Mouse (Mus musculus) stomach, embryonic 16.5 days (tissue): Measurements from ENCODE around the gene Crisp4. TPM values are rescaled to one million over a fixed set of nuclear protein-coding genes. Genes with fewer than 3 reads are reported as not detected.

Source experiments
- ATAC-seq: fragments of 200-750 bp; cut with Nextera tagmentation; 2 replicates; pipeline ENCODE4 v1.8.0; 2017; ENCODE audit warnings: moderate number of reproducible peaks, moderate TSS enrichment; ENCODE audit not compliant: insufficient read depth, low FRiP score
- H3K27ac ChIP-seq: fragments of 300-500 bp; sonication (generic); 2 replicates; pipeline ENCODE4 v1.5.1; 2014; ENCODE audit warnings: low read length
- H3K27me3 ChIP-seq: fragments of 300-500 bp; sonication (generic); 2 replicates; pipeline ENCODE4 v1.6.1; 2014; ENCODE audit warnings: low read length, control low read depth, mixed read lengths; ENCODE audit not compliant: control insufficient read depth, insufficient read depth
- H3K36me3 ChIP-seq: fragments of 300-500 bp; sonication (generic); 2 replicates; pipeline ENCODE4 v1.6.1; 2014; ENCODE audit warnings: low read length; ENCODE audit not compliant: control insufficient read depth, insufficient read depth
- H3K4me1 ChIP-seq: fragments of 300-500 bp; sonication (generic); 2 replicates; pipeline ENCODE4 v1.6.1; 2014; ENCODE audit warnings: low read length, control low read depth, mixed read lengths; ENCODE audit not compliant: control insufficient read depth, insufficient read depth
- H3K4me2 ChIP-seq: fragments of 300-500 bp; sonication (generic); 2 replicates; pipeline ENCODE4 v1.6.1; 2014; ENCODE audit warnings: low read depth, low read length, mixed read lengths
- H3K4me3 ChIP-seq: fragments of 300-500 bp; sonication (generic); replicated peaks from 2 replicates; pipeline ENCODE4 v1.5.1; 2014; ENCODE audit warnings: mild to moderate bottlenecking, low read length
- H3K9ac ChIP-seq: fragments of 300-500 bp; sonication (generic); 2 replicates; pipeline ENCODE4 v1.6.1; 2014; ENCODE audit warnings: low read length
- H3K9me3 ChIP-seq: fragments of 300-500 bp; sonication (generic); replicated peaks from 2 replicates; pipeline ENCODE4 v1.6.1; 2016; ENCODE audit warnings: low read length, control low read depth; ENCODE audit not compliant: control insufficient read depth
- WGBS: fragments of 180-500 bp; shearing (Covaris S2); extraction: QIAGEN DNeasy Blood & Tissue Kit; methylation state at CpG from one replicate; pipeline ENCODE4 v1.1.7; 2014; 5-methylcytosine and 5-hydroxymethylcytosine counted together
- polyA plus RNA-seq: library from polyadenylated mRNA; unstranded; fragments of >200 nt; fragmentation: Nextera tagmentation; extraction: Ambion mirVana; gene quantifications from 2 replicates; pipeline ENCODE4 v1.2.1, GENCODE M21; 2015

The Crisp4 gene
- polyA plus RNA-seq, result not detected in 2 replicates

GRCm38 (mm10) chr1:18145802-18146201 lies at the start of gene Crisp4:
Gene Crisp4 (minus strand): TSS chr1:18145902.
- H3K9me3 ChIP-seq, result no peaks in the 10 kb centered on the region
- no peak within 1 kb of the TSS for H3K4me2 ChIP-seq
- no peaks in the 10 kb centered on the region for H3K27me3 ChIP-seq
- H3K36me3 ChIP-seq, result no peaks in the 10 kb centered on the region
- H3K4me1 ChIP-seq, result no peaks in the 10 kb centered on the region
- H3K9ac ChIP-seq, result no peak within 1 kb of the TSS
- WGBS, result 73% methylated on average over 3 of the region's 3 CpGs
- no peak for ATAC-seq
- no peak within 1 kb of the TSS for H3K4me3 ChIP-seq
- H3K27ac ChIP-seq, result no peak within 1 kb of the TSS

- no peaks in the 10 kb centered on the region for H3K27me3 ChIP-seq
- H3K9ac ChIP-seq, result no peak overlapping the region
- H3K9me3 ChIP-seq, result no peaks in the 10 kb centered on the region
- no peak for ATAC-seq
- no peaks in the 10 kb centered on the region for H3K4me1 ChIP-seq
- H3K27ac ChIP-seq, result no peak overlapping the region
- no peak overlapping the region for H3K4me2 ChIP-seq
- H3K4me3 ChIP-seq, result no peak overlapping the region
- H3K36me3 ChIP-seq, result no peaks in the 10 kb centered on the region
- 40% methylated on average over 4 of the region's 4 CpGs for WGBS
Measured at GRCm38 (mm10) chr1:18191719-18192118, 46.0 kb upstream of the Crisp4 start.

- no peaks in the 10 kb centered on the region for H3K27me3 ChIP-seq
- no peaks in the 10 kb centered on the region for H3K9me3 ChIP-seq
- no peaks in the 10 kb centered on the region for H3K4me1 ChIP-seq
- ATAC-seq, result no peak
- no peak overlapping the region for H3K4me3 ChIP-seq
- H3K4me2 ChIP-seq, result no peak overlapping the region
- H3K36me3 ChIP-seq, result no peaks in the 10 kb centered on the region
- H3K9ac ChIP-seq, result no peak overlapping the region
- no peak overlapping the region for H3K27ac ChIP-seq
- whole genome bisulfite sequencing, result 21% methylated on average over 1 of the region's 1 CpGs
Measured at GRCm38 (mm10) chr1:18190714-18191712, 45.3 kb upstream of the Crisp4 start.

- ATAC-seq, result no peak
- Histone ChIP-seq H3K9ac (no peak overlapping the region), H3K36me3 (no peaks in the 10 kb centered on the region), H3K9me3 (no peaks in the 10 kb centered on the region), H3K4me2 (no peak overlapping the region), H3K27me3 (no peaks in the 10 kb centered on the region), H3K4me3 (no peak overlapping the region), H3K4me1 (no peaks in the 10 kb centered on the region), H3K27ac (no peak overlapping the region)
- WGBS, result 79% methylated on average over 3 of the region's 3 CpGs
Measured at GRCm38 (mm10) chr1:18181167-18181566, 35.5 kb upstream of the Crisp4 start.

- Histone ChIP-seq H3K27me3 (no peaks in the 10 kb centered on the region), H3K9me3 (no peaks in the 10 kb centered on the region), H3K4me2 (no peak overlapping the region), H3K9ac (no peak overlapping the region), H3K36me3 (no peaks in the 10 kb centered on the region), H3K4me1 (no peaks in the 10 kb centered on the region), H3K27ac (no peak overlapping the region), H3K4me3 (no peak overlapping the region)
- no peak for ATAC-seq
- whole genome bisulfite sequencing, result 65% methylated on average over 4 of the region's 4 CpGs
Measured at GRCm38 (mm10) chr1:18170573-18170972, 24.9 kb upstream of the Crisp4 start.

GRCm38 (mm10) chr1:18168261-18168660 lies 22.6 kb upstream of the Crisp4 start:
- no peaks in the 10 kb centered on the region for H3K36me3 ChIP-seq
- H3K4me2 ChIP-seq, result no peak overlapping the region
- H3K9me3 ChIP-seq, result no peaks in the 10 kb centered on the region
- no peak overlapping the region for H3K27ac ChIP-seq
- H3K4me3 ChIP-seq, result no peak overlapping the region
- no peak for ATAC-seq
- H3K27me3 ChIP-seq, result no peaks in the 10 kb centered on the region
- 53% methylated on average over 1 of the region's 1 CpGs for WGBS
- no peaks in the 10 kb centered on the region for H3K4me1 ChIP-seq
- no peak overlapping the region for H3K9ac ChIP-seq

GRCm38 (mm10) chr1:18159082-18159481 lies 13.4 kb upstream of the Crisp4 start:
- ATAC-seq, result no peak
- Histone ChIP-seq H3K36me3 (no peaks in the 10 kb centered on the region), H3K27me3 (no peaks in the 10 kb centered on the region), H3K27ac (no peak overlapping the region), H3K9me3 (no peaks in the 10 kb centered on the region), H3K9ac (no peak overlapping the region), H3K4me3 (no peak overlapping the region), H3K4me1 (no peaks in the 10 kb centered on the region), H3K4me2 (no peak overlapping the region)
- 81% methylated on average over 6 of the region's 6 CpGs for WGBS

GRCm38 (mm10) chr1:18148211-18148610 lies 2.5 kb upstream of the Crisp4 start:
- Histone ChIP-seq H3K4me1 (no peaks in the 10 kb centered on the region), H3K4me2 (no peak overlapping the region), H3K27me3 (no peaks in the 10 kb centered on the region), H3K27ac (no peak overlapping the region), H3K9ac (no peak overlapping the region), H3K4me3 (no peak overlapping the region), H3K9me3 (no peaks in the 10 kb centered on the region), H3K36me3 (no peaks in the 10 kb centered on the region)
- no peak for ATAC-seq

GRCm38 (mm10) chr1:18131691-18132090 lies 14.0 kb downstream of the Crisp4 start:
- H3K36me3 ChIP-seq, result no peaks in the 10 kb centered on the region
- 60% methylated on average over 4 of the region's 4 CpGs for WGBS
- H3K27me3 ChIP-seq, result no peaks in the 10 kb centered on the region
- H3K4me1 ChIP-seq, result no peaks in the 10 kb centered on the region
- H3K4me3 ChIP-seq, result no peak overlapping the region
- H3K4me2 ChIP-seq, result no peak overlapping the region
- no peak overlapping the region for H3K9ac ChIP-seq
- no peak for ATAC-seq
- no peak overlapping the region for H3K27ac ChIP-seq
- H3K9me3 ChIP-seq, result no peaks in the 10 kb centered on the region
